Mouse (Mus musculus) cerebellum, adult 8-10 months (tissue): ENCODE measurements around the gene Cbx8.

Experiments used
- DNase-seq: peaks from one replicate; pipeline ENCODE4 v3.0.0; 2022

Gene Cbx8

GRCm38 (mm10) chr11:119040600-119041324, at the start of gene Cbx8:
TSS of gene Cbx8 (minus strand) at chr11:119040969.
- DNase-seq, result peak; percentile 100

DNA sequence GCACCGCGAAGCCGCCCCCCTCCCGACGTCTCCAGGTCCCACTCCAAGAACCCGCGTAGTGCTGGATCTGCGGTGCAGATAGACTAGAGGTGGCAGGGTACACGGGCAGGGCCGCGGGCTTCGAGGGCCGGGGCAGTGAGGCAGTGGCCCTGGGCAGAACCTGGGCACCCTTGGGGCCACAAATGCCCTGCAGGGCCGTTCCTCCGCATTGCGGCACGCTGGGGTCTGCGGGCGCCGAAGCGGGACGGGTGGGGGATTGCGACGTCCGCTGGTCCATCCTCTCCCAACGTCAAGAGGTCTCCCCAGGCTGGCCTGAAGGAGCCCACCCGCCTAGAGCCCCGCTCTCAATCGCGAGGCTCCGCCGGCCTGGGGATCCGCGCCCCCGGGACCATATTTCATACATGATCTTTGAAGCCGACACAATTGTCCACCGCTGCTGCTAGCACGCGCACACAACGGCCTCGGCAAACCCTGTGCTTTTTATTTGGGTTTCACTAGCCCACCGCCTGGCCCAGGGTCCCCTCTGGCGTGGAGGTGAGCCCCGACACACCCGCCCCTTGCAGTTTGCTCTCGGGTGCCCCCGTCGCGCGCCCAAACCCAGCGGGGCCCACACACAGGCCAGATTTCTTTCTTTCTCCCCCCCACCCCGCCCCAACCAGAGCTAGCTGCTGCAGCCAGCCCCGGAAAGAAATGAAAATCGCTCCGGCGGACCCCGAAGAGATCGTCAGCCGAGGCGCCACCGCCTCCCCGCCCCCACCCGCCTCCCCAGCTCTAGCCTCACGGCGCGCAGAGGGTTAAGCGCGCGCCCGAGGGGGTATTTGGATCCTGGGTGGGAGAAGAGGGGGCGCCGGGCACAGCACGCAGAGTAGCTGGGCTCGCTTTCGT, 49.5 kb upstream of the Cbx8 start:
- peak; percentile 33 for DNase-seq

- peak; percentile 27 for DNase-seq
These were observed 48.7 kb upstream of the Cbx8 start for GRCm38 (mm10) chr11:119089235-119090075.

- peak; percentile 21 for DNase-seq
These were observed 47.8 kb upstream of the Cbx8 start for GRCm38 (mm10) chr11:119088391-119089234.

DNA sequence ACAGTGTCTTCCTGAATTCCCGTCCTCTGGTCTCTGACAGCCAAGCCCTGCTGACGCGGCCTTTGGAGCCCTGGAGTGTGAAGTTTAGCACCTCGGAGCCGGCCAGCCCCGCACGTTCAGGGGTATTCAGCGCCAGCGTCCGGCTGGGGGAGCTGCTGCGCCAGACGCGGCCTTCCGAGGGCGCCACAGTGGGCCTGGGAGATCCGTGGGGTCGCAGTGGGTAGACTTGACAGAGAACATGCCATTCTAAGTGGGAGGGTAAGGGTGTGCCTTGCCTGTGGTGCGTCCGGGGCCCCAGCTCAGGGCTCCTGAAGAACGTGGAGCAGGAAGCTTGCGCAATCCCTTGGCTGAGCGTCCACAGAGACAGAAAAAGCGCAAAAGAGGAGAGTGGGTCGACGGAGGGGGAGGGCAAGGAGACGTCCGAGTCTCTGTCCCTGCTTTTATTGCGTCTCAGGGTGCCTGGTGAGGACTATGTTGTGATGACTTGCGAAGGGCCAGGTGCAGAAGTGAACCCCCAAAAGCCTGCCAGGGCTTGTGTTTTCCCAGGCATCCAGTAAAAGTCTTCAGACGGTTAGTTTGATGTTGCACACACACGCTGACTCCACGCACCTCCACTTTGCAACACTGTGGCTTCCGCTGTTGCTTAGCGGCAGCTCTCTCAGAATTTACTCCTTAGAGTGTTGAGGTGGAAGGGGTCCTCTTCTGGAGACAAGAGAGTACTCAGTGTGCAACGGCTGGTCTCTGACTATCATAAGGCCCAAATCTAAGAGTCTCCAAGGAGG, 46.7 kb upstream of the Cbx8 start:
- peak; percentile 32 for DNase-seq

- peak; percentile 79 for DNase-seq
These were observed 45.6 kb upstream of the Cbx8 start, which contains the start of gene Cbx4 for GRCm38 (mm10) chr11:119086144-119086971. TSS of gene Cbx4 (minus strand) at chr11:119086221.

- peak; percentile 70 for DNase-seq
These were observed 44.7 kb upstream of the Cbx8 start for GRCm38 (mm10) chr11:119085279-119086062.

DNA sequence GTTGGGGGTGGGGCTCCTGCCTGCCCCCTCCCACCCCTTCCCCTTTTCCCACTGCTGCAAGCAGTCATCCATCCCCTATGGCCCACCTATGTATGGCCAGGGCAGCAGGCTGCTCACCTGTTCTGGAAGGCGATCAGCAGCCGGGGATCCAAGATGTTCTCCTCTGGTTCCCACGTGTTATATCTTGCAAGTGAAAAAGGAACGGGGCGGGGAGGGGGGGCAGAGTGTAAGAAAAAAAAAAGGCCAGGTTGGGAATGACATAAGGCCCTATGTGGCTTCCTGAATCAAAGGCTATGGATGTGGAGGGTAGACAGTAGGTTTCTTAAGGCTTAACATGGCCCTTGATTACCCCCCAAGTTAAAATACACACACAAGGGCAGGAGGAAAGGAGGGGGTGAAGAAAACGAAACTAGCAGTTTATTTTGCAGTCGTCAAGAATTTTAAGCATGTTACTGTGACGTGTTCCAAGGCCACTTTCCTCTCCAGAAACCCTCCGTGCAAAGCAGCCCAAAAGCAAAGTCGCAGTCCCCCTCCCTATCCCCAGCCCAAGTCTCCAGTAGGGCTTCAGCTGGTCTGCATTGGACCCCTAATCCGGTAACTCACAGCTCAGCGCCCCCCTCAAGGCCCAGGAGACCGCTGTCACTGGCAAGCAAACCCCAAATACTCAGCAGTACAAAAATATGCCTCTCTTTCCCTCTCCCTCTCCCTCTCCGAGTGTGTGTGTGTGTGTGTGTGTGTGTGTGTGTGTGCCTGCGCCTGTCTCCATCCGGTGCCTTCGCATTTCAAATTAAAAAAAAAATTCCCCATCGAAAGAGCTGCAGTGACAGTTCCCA, 43.9 kb upstream of the Cbx8 start:
- peak; percentile 35 for DNase-seq

DNA sequence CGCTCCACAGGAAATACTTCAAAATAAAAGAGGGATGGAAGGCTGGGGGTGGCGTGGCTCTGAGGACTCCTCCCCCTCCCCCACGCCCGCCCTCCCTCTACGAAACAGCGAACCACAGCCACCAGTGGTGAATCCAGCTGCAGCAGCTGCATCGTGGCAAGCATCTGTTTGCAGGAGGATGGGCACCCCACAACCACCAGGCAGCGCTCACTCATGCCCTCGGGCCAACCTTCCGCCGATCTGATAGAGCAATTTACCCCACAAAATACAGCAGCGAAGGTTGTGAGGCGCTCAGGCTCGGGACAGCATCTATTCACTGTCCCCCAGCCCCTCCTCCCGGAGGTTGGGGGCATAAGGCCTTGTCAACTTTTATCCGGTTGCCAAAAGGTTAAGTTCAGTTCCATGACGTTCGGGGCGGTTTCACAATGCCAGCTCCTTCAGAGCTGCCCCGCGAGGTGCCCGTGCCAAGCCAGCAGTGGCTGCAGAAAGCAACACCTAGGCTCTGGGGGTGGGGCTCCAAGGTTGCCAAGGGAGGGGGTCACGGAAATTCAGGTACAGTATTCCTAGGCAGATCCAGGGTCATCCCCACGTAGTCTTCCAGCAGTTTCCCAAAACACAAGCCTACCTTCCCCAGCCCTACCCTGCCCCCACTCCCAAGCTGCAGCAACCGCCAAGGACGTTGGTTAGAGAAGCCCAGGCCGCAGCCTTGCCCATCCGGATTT, 43.1 kb upstream of the Cbx8 start:
- peak; percentile 47 for DNase-seq

DNA sequence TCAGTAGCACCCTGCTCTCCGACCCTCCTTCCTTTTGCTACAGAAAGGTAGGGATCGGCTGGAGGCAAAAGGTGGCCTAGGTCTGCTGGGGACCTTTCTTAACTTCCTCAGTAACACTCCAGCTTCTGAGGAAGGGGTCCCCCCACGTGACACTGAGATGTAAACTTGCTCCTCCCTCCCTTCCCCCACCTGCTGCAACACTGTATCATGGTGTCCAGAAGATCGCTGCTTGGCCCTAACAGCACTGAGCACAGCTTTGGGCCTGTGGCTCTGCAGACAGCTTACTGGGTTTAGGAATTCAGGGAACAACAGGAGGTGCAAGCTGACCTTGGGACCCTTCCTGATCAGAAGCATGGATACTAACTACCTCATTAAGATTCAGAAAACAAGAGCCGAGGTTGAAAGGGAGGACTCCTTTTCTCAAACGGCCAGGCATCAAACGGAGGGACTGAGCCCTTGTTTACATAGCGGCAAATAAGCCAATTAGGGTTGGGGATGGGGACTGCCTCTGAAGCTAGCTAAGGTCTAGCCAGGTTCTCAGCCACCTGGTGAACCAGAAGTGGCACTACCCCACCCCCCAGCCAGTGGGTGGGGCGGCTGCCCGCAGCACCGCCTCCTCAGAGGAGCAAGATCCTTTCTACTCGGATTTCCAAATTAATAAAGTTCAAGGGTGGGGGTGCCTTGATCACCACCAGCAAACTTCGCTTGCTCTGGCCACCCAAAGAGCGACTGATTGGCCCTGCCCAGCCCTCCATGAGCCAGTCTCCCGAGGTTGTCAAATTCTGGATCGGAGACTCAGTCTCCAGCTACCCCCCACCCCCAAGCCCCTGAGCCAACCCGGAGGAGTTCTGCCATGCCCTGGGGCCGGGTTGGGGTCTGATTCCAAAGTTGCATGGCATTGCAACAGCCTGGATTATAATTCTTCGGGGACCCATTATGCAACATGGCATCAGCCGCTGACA, 42.1 kb upstream of the Cbx8 start:
- no peak for DNase-seq

DNA sequence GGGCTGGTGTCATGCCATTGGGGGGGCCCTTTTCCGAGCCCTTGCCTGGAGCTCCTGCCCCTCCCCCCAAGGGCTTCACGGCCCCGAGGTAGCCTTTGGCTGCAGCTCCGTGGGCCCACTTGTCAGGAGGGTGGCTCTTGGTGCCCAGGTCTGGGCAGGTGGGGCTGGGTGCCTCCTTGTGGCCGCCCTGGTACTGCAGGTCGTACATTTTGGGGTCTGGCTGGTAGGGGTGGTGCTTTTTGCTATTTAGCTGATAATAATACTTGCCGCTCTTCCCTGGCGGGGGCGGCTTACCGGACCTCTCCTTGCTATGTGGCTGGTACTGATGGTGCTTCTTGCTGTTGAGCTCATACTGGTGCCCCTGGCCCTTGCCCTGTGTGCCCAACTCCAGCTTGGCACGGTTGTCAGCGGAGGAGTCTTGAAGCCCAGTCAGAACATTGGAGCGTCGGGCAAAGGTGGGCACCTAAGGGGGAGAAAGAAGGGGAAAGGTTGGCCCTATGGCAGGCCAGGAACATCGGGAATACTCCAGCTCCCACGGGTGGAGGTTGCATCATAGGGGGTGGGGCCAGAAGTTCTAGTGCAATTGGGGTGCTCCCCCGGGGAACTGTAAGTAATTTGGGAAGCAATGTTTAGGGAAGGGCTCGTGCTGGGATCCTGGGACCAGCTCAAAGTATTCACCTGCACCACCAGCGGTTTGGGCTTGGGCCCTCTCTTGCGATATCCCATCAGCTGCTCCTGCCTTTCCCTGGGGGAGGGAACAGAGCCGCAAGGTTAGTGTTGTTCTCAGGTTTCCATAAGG, 41.3 kb upstream of the Cbx8 start:
- DNase-seq, result peak; percentile 51

DNA sequence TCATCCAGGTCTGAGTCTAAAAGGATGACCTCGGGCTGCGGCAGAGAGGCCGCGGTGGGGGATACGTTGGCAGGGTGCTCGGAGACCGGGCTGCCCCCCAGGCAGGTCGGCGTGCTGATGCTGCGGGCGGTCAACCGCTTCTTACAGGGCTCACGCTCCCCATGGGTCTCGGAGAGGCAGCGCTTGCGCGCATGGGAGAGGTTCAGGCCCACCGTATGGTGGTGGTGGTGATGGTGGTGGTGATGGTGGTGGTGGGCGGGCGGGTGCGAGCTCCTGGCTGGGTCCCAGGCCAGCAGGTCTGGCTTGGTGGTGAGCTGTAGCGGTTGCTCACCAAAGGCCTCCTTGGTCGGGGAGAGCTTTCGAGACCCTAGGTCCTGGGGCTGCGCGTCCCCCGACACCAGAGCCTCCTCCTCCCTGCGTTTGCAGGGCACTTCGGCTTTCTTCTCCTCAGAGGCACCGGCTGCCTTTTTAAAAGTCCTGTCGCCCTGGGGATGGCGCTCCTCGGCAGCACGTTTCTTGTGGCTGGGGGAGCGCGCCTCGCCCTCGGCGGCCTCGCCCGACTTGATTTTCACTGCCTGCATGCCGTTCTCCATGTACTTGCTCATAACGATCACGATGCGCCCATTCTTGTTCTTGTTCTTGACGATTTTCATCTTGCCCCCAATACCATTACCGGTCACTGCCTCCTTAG, 40.5 kb upstream of the Cbx8 start:
- DNase-seq, result peak; percentile 23

DNA sequence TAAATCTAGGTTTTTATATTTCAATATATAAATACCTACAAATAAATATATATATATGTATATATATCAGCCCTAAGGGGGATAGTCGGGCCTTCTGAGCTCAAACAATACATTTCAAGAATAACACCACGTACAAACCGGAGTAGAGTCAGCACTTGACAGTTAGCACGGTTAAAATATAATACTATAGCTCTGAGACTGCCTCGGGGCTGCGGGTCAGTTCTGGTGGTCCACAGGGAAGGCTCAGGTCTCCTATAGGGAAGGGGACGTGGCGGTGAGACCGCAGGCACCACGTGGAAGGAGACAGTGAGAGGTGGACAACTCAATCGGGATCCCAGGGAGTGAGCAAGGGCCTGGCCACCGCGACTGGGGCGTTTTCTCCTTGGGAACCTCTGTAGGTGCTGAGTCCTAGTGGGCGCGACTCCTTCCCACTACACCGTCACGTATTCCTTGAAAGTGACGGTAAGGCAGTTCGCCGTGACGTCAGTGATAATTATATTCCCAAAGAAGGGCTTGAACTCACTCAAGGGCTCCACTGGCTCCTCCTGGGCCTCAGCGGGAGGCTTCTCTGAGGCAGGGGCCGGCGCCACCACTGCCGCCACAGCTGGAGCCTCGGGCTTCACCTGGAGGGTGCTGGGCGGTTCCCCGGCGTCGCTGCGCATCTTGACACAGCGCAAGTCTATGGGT, 39.8 kb upstream of the Cbx8 start:
- no peak for DNase-seq

DNA sequence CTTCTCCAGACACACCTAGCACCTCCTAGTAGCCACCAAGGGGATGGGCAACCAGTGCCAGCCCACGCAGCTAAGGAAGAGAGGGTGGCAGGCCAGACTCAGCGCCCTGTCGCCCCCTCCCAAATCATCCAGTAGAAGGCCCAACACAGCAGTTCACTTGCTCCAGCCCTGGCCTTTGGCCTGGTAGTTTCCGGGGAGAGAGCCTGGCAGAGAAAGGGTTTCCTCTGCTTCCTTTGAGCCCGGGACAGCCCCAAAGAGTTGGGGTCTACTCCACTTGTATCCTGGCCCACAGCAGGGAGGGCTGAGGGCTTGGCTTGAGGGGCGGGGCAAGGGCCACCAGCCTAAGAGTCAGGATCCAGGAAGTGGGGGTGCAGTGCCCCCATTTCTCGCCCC, 38.7 kb upstream of the Cbx8 start:
- DNase-seq, result no peak
